Mouse (Mus musculus) kidney, adult 2 months (tissue): ENCODE measurements around the gene Spata32.

Experiments
- CTCF ChIP-seq: fragments of 200-500 bp; conservative IDR thresholded peaks from 2 replicates; pipeline ENCODE4 v1.5.1; 2011; ENCODE audit warnings: low read depth, mild to moderate bottlenecking, control low read depth, low read length, moderate library complexity, mixed read lengths; ENCODE audit not compliant: insufficient read depth, insufficient read length
- POLR2A ChIP-seq: fragments of 200-500 bp; IDR thresholded peaks from one replicate; pipeline ENCODE4 v1.6.1; 2011; ENCODE audit warnings: low read depth, low read length, control low read depth

- TF ChIP-seq CTCF (no peak), POLR2A (no peak)
Observed at GRCm38 (mm10) chr11:103201664-103202063, 16.6 kb downstream of the Spata32 start.
